Mouse (Mus musculus) urinary bladder, postnatal 14 days (tissue): ENCODE data around the gene 1700001P01Rik.
"Not testable (repeated sequence)": the region's sequence is repeated elsewhere in the genome, so short reads cannot be mapped to it uniquely, and the experiment has no call there.

Experiments
- DNase-seq: peaks from one replicate; pipeline ENCODE4 v3.0.0; 2021; ENCODE audit warnings: low spot score

Gene 1700001P01Rik

GRCm38 (mm10) chr11:97744718-97745330 is 30.9 kb downstream of the 1700001P01Rik start:
- DNase-seq = peak; percentile 99

GRCm38 (mm10) chr11:97744063-97744717 is 31.5 kb downstream of the 1700001P01Rik start, which contains the start of gene Pip4k2b:
Pip4k2b (minus strand) TSS chr11:97744704.
- peak; percentile 51 for DNase-seq

- no peak for DNase-seq
Measured at GRCm38 (mm10) chr11:97743423-97743822, 32.3 kb downstream of the 1700001P01Rik start.

- no peak for DNase-seq
Measured at GRCm38 (mm10) chr11:97742591-97742990, 33.1 kb downstream of the 1700001P01Rik start.

GRCm38 (mm10) chr11:97742157-97742556 is 33.6 kb downstream of the 1700001P01Rik start:
- DNase-seq = no peak

GRCm38 (mm10) chr11:97740190-97740589 is 35.5 kb downstream of the 1700001P01Rik start:
- DNase-seq = peak; percentile 37

GRCm38 (mm10) chr11:97739155-97739554 is 36.6 kb downstream of the 1700001P01Rik start:
- DNase-seq = no peak

GRCm38 (mm10) chr11:97738703-97739102 is 37.0 kb downstream of the 1700001P01Rik start:
- DNase-seq = no peak

GRCm38 (mm10) chr11:97737600-97737999 is 38.1 kb downstream of the 1700001P01Rik start:
- no peak for DNase-seq

GRCm38 (mm10) chr11:97736645-97737044 is 39.1 kb downstream of the 1700001P01Rik start:
- DNase-seq = no peak

- not testable (repeated sequence) for DNase-seq
Measured at GRCm38 (mm10) chr11:97734810-97735209, 40.9 kb downstream of the 1700001P01Rik start.

- DNase-seq = no peak
Measured at GRCm38 (mm10) chr11:97733689-97734088, 42.0 kb downstream of the 1700001P01Rik start.

GRCm38 (mm10) chr11:97728730-97729129 is 47.0 kb downstream of the 1700001P01Rik start:
- no peak for DNase-seq

- no peak for DNase-seq
Measured at GRCm38 (mm10) chr11:97728311-97728710, 47.4 kb downstream of the 1700001P01Rik start.

- no peak for DNase-seq
Measured at GRCm38 (mm10) chr11:97723709-97724108, 52.0 kb downstream of the 1700001P01Rik start.
